Mouse (Mus musculus) spleen, adult 2 months (tissue): ENCODE measurements around the gene Lce3f. TPM values are rescaled to one million over a fixed set of nuclear protein-coding genes. Genes with fewer than 3 reads are reported as not detected.

Experiments used
- DNase-seq, 2 experiments: peaks; one replicate each; pipeline versions ENCODE4 v3.0.0 to v3.0.0-alpha.2; 2012 to 2021; ENCODE audit warnings: low spot score in 2 of 2, low read depth in 1 of 2
- H3K27ac ChIP-seq: fragments of 200-500 bp; 2 replicates; pipeline ENCODE4 v1.5.1; 2012; ENCODE audit warnings: low read length, inconsistent platforms; ENCODE audit not compliant: insufficient read depth
- H3K27me3 ChIP-seq: fragments of 200-500 bp; 2 replicates; pipeline ENCODE4 v1.6.1; 2012; ENCODE audit warnings: mild to moderate bottlenecking, moderate library complexity, low read length, inconsistent platforms; ENCODE audit not compliant: control insufficient read depth, insufficient read depth
- H3K36me3 ChIP-seq: fragments of 200-500 bp; 2 replicates; pipeline ENCODE4 v1.6.1; 2012; ENCODE audit warnings: mild to moderate bottlenecking, low read length, inconsistent platforms; ENCODE audit not compliant: control insufficient read depth, insufficient read depth
- H3K4me1 ChIP-seq: fragments of 200-500 bp; 2 replicates; pipeline ENCODE4 v1.6.1; 2011; ENCODE audit warnings: inconsistent platforms; ENCODE audit not compliant: control insufficient read depth, insufficient read depth, insufficient read length
- H3K4me3 ChIP-seq: fragments of 200-500 bp; 2 replicates; pipeline ENCODE4 v1.5.1; 2011; ENCODE audit warnings: mild to moderate bottlenecking, inconsistent platforms; ENCODE audit not compliant: insufficient read depth, insufficient read length; ENCODE audit errors: extremely low read depth
- CTCF ChIP-seq: fragments of 200-500 bp; IDR thresholded peaks from 2 replicates; pipeline ENCODE4 v1.5.1; 2011; ENCODE audit warnings: mild to moderate bottlenecking, inconsistent platforms; ENCODE audit not compliant: insufficient read depth, insufficient read length, insufficient replicate concordance; ENCODE audit errors: extremely low read depth
- POLR2A ChIP-seq: fragments of 200-500 bp; IDR thresholded peaks from 2 replicates; pipeline ENCODE4 v1.6.1; 2011; ENCODE audit warnings: low read depth, low read length, inconsistent platforms
- WGBS: fragments of 180-500 bp; shearing (Covaris S2); methylation state at CpG from one replicate; pipeline ENCODE4 v1.1.7; 2018; 5-methylcytosine and 5-hydroxymethylcytosine counted together
- polyA plus RNA-seq: library from polyadenylated mRNA; depleted of rRNA; stranded (reverse); fragments of >200 nt; gene quantifications from 2 replicates; pipeline ENCODE4 v1.2.3, GENCODE M21; 2012; rRNA removed

Gene Lce3f
- not detected in 2 replicates for polyA plus RNA-seq

DNA sequence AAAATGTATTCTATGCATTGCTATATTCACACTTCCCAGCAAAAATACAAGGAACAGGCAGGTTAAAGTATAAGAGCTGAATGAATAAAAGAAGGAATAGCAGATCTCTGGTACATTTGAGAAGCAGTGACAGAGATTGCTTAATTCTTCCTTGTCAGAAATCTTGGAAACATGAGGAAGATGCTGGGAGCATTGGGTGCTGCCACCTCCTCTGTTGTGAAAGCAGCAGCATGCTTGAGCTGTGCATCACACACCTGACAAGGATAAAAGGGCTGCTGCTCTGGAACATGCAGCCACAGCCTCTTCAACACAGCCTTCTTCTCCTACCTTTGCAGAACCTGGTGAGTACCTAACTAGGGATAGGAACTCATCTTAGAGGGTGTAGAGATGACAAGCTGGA lies at the start of gene Lce3f:
Gene Lce3f, plus strand, starts transcription at position 301 of the 400 bp plus-strand sequence.
- Histone ChIP-seq H3K4me3 (no peak within 1 kb of the TSS), H3K4me1 (no peaks in the 10 kb centered on the region), H3K36me3 (no peaks in the 10 kb centered on the region), H3K27ac (no peak within 1 kb of the TSS), H3K27me3 (no peaks in the 10 kb centered on the region)
- TF ChIP-seq CTCF = no peak
- DNase-seq = no peak

- no peak for TF ChIP-seq POLR2A
- no peak for TF ChIP-seq CTCF
- Histone ChIP-seq H3K36me3 (no peaks in the 10 kb centered on the region), H3K4me3 (no peak within 1 kb of the TSS), H3K27ac (no peak within 1 kb of the TSS), H3K27me3 (no peaks in the 10 kb centered on the region), H3K4me1 (no peaks in the 10 kb centered on the region)
- DNase-seq = no peak
- 79% methylated on average over 1 of the region's 1 CpGs for WGBS
These were observed 47.8 kb upstream of the Lce3f start, which contains the start of gene Lce3c for GRCm38 (mm10) chr3:92944186-92944585. TSS of gene Lce3c (plus strand) at chr3:92944486.

DNA sequence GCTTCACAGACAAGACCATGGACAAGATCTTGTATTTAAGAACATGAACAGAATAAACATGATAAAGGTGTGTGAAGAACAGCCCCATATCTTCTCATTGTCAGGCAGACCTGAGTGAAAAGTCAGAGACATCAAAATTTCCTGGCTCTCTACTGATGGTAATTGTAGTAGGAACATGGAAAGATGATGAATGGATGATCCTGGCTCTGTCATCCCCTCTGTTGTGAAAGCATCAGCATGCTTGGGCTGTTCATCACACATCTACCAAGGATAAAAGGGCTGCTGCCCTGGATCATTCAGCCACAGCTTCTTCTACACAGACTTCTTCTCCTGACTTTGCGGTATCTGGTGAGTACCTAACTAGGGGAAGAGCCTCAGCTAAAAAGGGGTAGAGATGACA lies 34.9 kb upstream of the Lce3f start, which contains the start of gene Lce3d:
Gene Lce3d, plus strand, starts transcription at position 301 of the 400 bp plus-strand sequence.
- 93% methylated on average over 1 of the region's 1 CpGs for WGBS
- H3K4me3 ChIP-seq = no peak within 1 kb of the TSS
- no peaks in the 10 kb centered on the region for H3K4me1 ChIP-seq
- no peaks in the 10 kb centered on the region for H3K27me3 ChIP-seq
- no peak within 1 kb of the TSS for H3K27ac ChIP-seq
- TF ChIP-seq CTCF = no peak
- no peaks in the 10 kb centered on the region for H3K36me3 ChIP-seq
- DNase-seq = no peak

DNA sequence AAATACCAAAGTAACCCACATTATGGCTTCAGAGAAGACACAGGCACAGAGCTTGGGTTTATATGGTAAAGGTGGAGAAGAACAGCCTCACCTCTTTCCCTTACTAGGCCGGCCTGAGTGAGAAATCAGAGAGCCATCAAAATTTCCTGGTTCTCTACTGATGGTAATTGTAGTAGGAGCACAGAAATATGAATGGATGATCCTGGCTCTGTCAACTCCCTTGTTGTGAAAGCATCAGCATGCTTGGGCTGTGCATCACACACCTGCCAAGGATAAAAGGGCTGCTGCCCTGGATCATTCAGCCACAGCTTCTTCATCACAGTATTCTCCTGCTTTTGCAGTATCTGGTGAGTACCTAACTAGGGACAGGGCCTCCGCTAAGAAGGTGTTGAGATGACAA lies 25.3 kb upstream of the Lce3f start, which contains the start of gene Lce3e:
Gene Lce3e, plus strand, starts transcription at position 301 of the 400 bp plus-strand sequence.
- no peak within 1 kb of the TSS for H3K27ac ChIP-seq
- no peak for TF ChIP-seq CTCF
- no peaks in the 10 kb centered on the region for H3K36me3 ChIP-seq
- 91% methylated on average over 2 of the region's 2 CpGs for WGBS
- DNase-seq = no peak
- H3K4me3 ChIP-seq = no peak within 1 kb of the TSS
- no peaks in the 10 kb centered on the region for H3K27me3 ChIP-seq
- no peaks in the 10 kb centered on the region for H3K4me1 ChIP-seq

DNA sequence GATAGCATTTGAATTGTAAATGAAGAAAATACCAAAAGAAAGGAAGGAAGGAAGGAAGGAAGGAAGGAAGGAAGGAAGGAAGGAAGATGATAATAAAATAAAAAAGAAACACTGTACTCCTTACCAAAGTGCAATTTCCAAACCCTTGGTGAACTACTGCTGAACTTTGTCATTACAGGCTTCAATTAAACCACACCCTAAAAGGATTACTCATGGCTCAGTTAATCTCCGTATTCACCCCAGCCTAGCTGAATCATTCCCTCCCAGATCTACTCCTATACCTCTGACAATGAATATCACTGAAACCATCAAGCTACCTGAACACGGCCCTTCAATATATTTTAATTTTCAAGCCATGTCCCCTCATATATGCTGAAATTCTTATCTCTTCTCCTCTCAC lies 13.5 kb upstream of the Lce3f start:
- H3K27me3 ChIP-seq = no peaks in the 10 kb centered on the region
- DNase-seq = no peak
- no peak overlapping the region for H3K27ac ChIP-seq
- 80% methylated on average over 2 of the region's 2 CpGs for WGBS
- TF ChIP-seq POLR2A (no peak), CTCF (no peak)
- no peaks in the 10 kb centered on the region for H3K36me3 ChIP-seq
- no peak overlapping the region for H3K4me3 ChIP-seq
- H3K4me1 ChIP-seq = no peaks in the 10 kb centered on the region

GRCm38 (mm10) chr3:92998691-92999090 lies 6.7 kb downstream of the Lce3f start:
- Histone ChIP-seq H3K27ac (no peak overlapping the region), H3K4me1 (no peaks in the 10 kb centered on the region), H3K4me3 (no peak overlapping the region), H3K27me3 (no peaks in the 10 kb centered on the region), H3K36me3 (no peaks in the 10 kb centered on the region)
- WGBS = 8% methylated on average over 7 of the region's 7 CpGs
- DNase-seq = no peak
- TF ChIP-seq POLR2A = no peak
- TF ChIP-seq CTCF = peak; percentile 31; the same call in 1 of the 2 replicates

- H3K27ac ChIP-seq = no peak overlapping the region
These were observed 8.6 kb downstream of the Lce3f start for GRCm38 (mm10) chr3:93000621-93001020.

More at GRCm38 (mm10) chr3:93000621-93001020, 8.6 kb downstream of the Lce3f start:
- TF ChIP-seq CTCF (no peak), POLR2A (no peak)
- 70% methylated on average over 3 of the region's 3 CpGs for WGBS
- no peak overlapping the region for H3K4me3 ChIP-seq
- no peaks in the 10 kb centered on the region for H3K27me3 ChIP-seq
- no peaks in the 10 kb centered on the region for H3K36me3 ChIP-seq
- DNase-seq = no peak
- no peaks in the 10 kb centered on the region for H3K4me1 ChIP-seq
